Mouse (Mus musculus) limb, embryonic 14.5 days (tissue): ENCODE data around the gene Tcte3. TPM values are rescaled to one million over a fixed set of nuclear protein-coding genes. Genes with fewer than 3 reads are reported as not detected.

Experiments
- ATAC-seq: fragments of 200-750 bp; cut with Nextera tagmentation; 2 replicates; pipeline ENCODE4 v1.8.0; 2017; ENCODE audit warnings: low read depth, moderate number of reproducible peaks, moderate TSS enrichment; ENCODE audit not compliant: low FRiP score
- DNase-seq: peaks from one replicate; pipeline ENCODE4 v3.0.0-alpha.2; 2015; ENCODE audit warnings: low spot score
- H3K27ac ChIP-seq: fragments of 300-500 bp; sonication (generic); replicated peaks from 2 replicates; pipeline ENCODE4 v1.5.1; 2014; ENCODE audit warnings: low read depth, mild to moderate bottlenecking, low read length, moderate library complexity, mixed read lengths
- H3K27me3 ChIP-seq: fragments of 300-500 bp; sonication (generic); 2 replicates; pipeline ENCODE4 v1.6.1; 2014; ENCODE audit warnings: low read length, mixed read lengths; ENCODE audit not compliant: control insufficient read depth, insufficient read depth
- H3K36me3 ChIP-seq: fragments of 300-500 bp; sonication (generic); 2 replicates; pipeline ENCODE4 v1.6.1; 2014; ENCODE audit warnings: mild to moderate bottlenecking, low read length, moderate library complexity, mixed read lengths; ENCODE audit not compliant: control insufficient read depth, insufficient read depth
- H3K4me1 ChIP-seq: fragments of 300-500 bp; sonication (generic); 2 replicates; pipeline ENCODE4 v1.6.1; 2014; ENCODE audit warnings: antibody characterized with exemption, low read length, mixed read lengths; ENCODE audit not compliant: control insufficient read depth, insufficient read depth
- H3K4me2 ChIP-seq: fragments of 300-500 bp; sonication (generic); replicated peaks from 2 replicates; pipeline ENCODE4 v1.6.1; 2014; ENCODE audit warnings: low read depth, mild to moderate bottlenecking, low read length, moderate library complexity; ENCODE audit not compliant: severe bottlenecking
- H3K4me3 ChIP-seq: fragments of 300-500 bp; sonication (generic); replicated peaks from 2 replicates; pipeline ENCODE4 v1.5.1; 2014; ENCODE audit warnings: low read length
- H3K9ac ChIP-seq: fragments of 300-500 bp; sonication (generic); 2 replicates; pipeline ENCODE4 v1.6.1; 2014; ENCODE audit warnings: mild to moderate bottlenecking, low read depth, low read length, moderate library complexity; ENCODE audit not compliant: severe bottlenecking
- H3K9me3 ChIP-seq: fragments of 300-500 bp; sonication (generic); 2 replicates; pipeline ENCODE4 v1.6.1; 2016; ENCODE audit warnings: low read length; ENCODE audit not compliant: control insufficient read depth
- POLR2A ChIP-seq: fragments of 200-500 bp; IDR thresholded peaks from 2 replicates; pipeline ENCODE4 v1.8.0; 2012; ENCODE audit warnings: inconsistent platforms, mild to moderate bottlenecking, moderate library complexity, borderline replicate concordance; ENCODE audit not compliant: insufficient read depth, insufficient read length; ENCODE audit errors: extremely low read depth
- WGBS: fragments of 180-500 bp; shearing (Covaris S2); extraction: QIAGEN DNeasy Blood & Tissue Kit; methylation state at CpG from one replicate; pipeline ENCODE4 v1.1.7; 2014; 5-methylcytosine and 5-hydroxymethylcytosine counted together
- polyA plus RNA-seq, 2 experiments: library from polyadenylated mRNA; depleted of rRNA in 1 of 2; stranded (reverse) in 1 of 2; unstranded in 1 of 2; fragments of >200 nt; fragmentation: Nextera tagmentation in 1 of 2; extraction: Ambion mirVana in 1 of 2; gene quantifications; 2 replicates each; pipeline versions ENCODE4 v1.2.1 to v1.2.3; 2012 to 2014

Tcte3 gene
- polyA plus RNA-seq, 2 experiments: not detected

GRCm38 (mm10) chr17:15077536-15077935, 36.2 kb upstream of the Tcte3 start:
- H3K4me2 ChIP-seq: no peak overlapping the region
- DNase-seq (no peak), ATAC-seq (no peak)
- H3K36me3 ChIP-seq: no peaks in the 10 kb centered on the region
- H3K4me1 ChIP-seq: no peaks in the 10 kb centered on the region
- no peaks in the 10 kb centered on the region for H3K27me3 ChIP-seq
- no peak for TF ChIP-seq POLR2A
- H3K4me3 ChIP-seq: no peak overlapping the region
- H3K9ac ChIP-seq: no peak overlapping the region
- H3K27ac ChIP-seq: no peak overlapping the region
- H3K9me3 ChIP-seq: no peaks in the 10 kb centered on the region
- WGBS: 43% methylated on average over 2 of the region's 2 CpGs

DNA sequence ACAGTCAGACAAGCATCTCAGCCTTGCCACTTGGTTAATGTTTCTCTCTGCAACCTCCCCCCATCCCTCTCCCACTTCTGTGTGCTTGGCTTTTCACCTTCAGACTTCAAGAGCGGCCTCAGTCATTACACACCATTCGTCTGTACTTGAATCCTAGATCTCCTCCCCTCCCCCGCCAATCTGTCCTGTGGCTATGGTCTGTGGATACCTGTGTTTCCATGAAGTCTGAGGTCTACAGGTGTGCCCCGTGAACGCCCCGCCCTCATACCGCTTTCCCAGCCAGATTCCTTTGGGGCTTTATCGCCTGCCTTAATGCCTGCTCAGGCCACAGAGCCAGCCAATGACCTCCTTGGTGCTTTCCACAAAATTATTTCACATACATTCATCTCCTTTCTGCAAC, 33.7 kb upstream of the Tcte3 start:
- no peaks in the 10 kb centered on the region for H3K36me3 ChIP-seq
- H3K4me3 ChIP-seq: no peak overlapping the region
- no peaks in the 10 kb centered on the region for H3K4me1 ChIP-seq
- no peak overlapping the region for H3K4me2 ChIP-seq
- H3K27ac ChIP-seq: no peak overlapping the region
- H3K9ac ChIP-seq: no peak overlapping the region
- ATAC-seq (no peak), DNase-seq (no peak)
- no peaks in the 10 kb centered on the region for H3K27me3 ChIP-seq
- 76% methylated on average over 8 of the region's 8 CpGs for WGBS
- H3K9me3 ChIP-seq: no peaks in the 10 kb centered on the region
- no peak for TF ChIP-seq POLR2A

GRCm38 (mm10) chr17:15072211-15072610, 30.9 kb upstream of the Tcte3 start:
- H3K27ac ChIP-seq: no peak overlapping the region
- H3K36me3 ChIP-seq: no peaks in the 10 kb centered on the region
- H3K9me3 ChIP-seq: no peaks in the 10 kb centered on the region
- H3K9ac ChIP-seq: no peak overlapping the region
- no peak overlapping the region for H3K4me2 ChIP-seq
- no peak for TF ChIP-seq POLR2A
- ATAC-seq (no peak), DNase-seq (no peak)
- whole genome bisulfite sequencing: 82% methylated on average over 2 of the region's 2 CpGs
- no peak overlapping the region for H3K4me3 ChIP-seq
- H3K27me3 ChIP-seq: no peaks in the 10 kb centered on the region
- no peaks in the 10 kb centered on the region for H3K4me1 ChIP-seq

DNA sequence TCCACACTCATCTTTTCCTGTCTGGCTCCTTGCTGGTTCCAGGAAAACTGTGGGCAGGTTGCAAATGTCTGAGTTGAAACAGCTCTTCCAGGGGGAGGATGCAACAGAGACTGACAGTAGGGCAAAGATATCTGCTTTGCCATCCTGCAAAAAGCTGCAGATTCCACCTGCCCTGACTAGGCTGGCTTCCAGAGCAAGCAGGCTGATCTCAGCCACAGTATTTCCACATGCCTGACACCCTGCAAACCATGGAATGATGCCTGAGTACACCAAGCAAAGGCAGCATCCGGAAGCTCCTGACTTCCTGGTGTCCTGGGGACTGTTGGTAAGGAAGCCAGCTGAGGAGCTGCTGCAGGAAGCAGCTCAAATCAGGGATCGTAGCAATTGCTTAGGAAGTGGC, 27.8 kb upstream of the Tcte3 start:
- no peak overlapping the region for H3K9ac ChIP-seq
- no peak for DNase-seq
- no peak overlapping the region for H3K4me3 ChIP-seq
- no peaks in the 10 kb centered on the region for H3K9me3 ChIP-seq
- H3K27ac ChIP-seq: no peak overlapping the region
- 51% methylated on average over 2 of the region's 2 CpGs for WGBS
- H3K27me3 ChIP-seq: no peaks in the 10 kb centered on the region
- no peak for TF ChIP-seq POLR2A
- H3K36me3 ChIP-seq: no peaks in the 10 kb centered on the region
- no peak overlapping the region for H3K4me2 ChIP-seq
- peaks cover 5% of the 10 kb centered on the region for H3K4me1 ChIP-seq
- no peak for ATAC-seq

DNA sequence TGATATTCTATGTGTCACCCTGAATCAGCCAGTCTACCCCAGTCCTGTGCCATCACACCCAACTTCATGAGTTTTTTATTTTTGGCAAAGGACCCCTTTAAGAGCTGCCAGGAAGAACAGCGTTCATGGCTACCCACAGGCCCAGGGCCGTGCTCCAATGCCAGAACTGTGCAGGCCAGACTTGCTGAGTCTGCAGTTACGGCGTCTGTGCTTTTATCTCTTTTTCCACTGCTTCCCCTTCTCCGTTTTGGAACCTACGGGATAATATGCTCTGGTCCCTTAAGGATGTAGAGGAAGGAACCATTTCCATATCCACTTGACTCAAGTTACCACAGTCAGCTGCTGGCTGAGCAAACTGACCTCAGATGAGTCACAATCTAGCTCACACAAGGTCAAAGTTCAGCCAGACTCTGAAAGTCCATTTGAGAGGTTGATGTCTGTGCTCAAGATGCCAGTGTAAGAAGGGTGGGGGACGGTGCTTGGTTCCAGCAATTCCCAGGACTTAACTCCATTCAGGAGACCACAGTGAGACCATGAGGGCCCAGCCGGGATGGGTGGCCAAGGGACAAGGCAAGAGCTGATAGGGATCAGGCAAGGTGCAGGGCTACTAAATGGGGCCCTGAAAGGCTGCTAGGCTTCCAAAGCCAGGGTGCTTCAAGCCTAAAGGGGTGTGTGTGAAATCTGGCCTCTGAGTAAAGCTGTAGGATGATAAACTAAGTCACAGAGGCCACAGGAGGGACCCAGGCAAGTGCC, 26.9 kb upstream of the Tcte3 start:
- Histone ChIP-seq H3K27me3 (no peaks in the 10 kb centered on the region), H3K36me3 (no peaks in the 10 kb centered on the region), H3K4me1 (peaks cover 5% of the 10 kb centered on the region), H3K9me3 (no peaks in the 10 kb centered on the region), H3K4me3 (no peak overlapping the region), H3K27ac (no peak overlapping the region), H3K4me2 (no peak overlapping the region), H3K9ac (no peak overlapping the region)
- no peak for DNase-seq
- 58% methylated on average over 8 of the region's 8 CpGs for WGBS
- no peak for TF ChIP-seq POLR2A
- ATAC-seq: no peak
